Mouse (Mus musculus) erythroblast, embryonic 14.5 days (primary cell): Measurements from ENCODE around the gene Smagp.

Experiments used
- GATA1 ChIP-seq: IDR thresholded peaks from 2 replicates; pipeline ENCODE4 v1.6.1; 2012; ENCODE audit warnings: low read length, inconsistent platforms, mixed read lengths
- TAL1 ChIP-seq: IDR thresholded peaks from 3 replicates; pipeline ENCODE4 v1.6.1; 2012; ENCODE audit warnings: low read length, inconsistent platforms, mixed read lengths

DNA sequence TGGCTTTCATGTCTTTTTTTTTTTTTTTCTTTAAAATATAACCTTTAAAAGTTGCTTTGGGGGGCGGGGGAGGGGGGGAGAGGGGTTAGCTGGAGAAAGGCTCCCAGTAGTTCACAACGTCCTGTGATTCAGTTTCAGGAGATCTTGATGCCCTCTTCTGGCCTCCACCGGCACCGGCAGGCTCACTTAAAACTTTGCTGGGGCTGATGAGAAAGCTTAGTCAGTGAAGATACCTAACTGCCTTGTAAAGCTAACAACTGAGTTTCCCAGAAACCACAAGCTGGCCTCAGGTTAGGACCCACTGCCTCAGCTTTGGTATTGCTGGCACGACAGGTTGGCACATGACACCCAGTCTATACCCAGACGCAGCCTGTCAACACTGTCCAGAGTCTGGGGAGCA, 921 bp upstream of the Smagp start:
- TF ChIP-seq GATA1 = no peak
- TF ChIP-seq TAL1 = no peak
